Mouse (Mus musculus): ENCODE data around the gene Cd200r3. TPM values are rescaled to one million over a fixed set of nuclear protein-coding genes. Genes with fewer than 3 reads are reported as not detected.

Cd200r3 gene
- polyA plus RNA-seq, 1 experiment from 2014 or later, result 0.30 TPM

Other genes starting within 250 kb of the Cd200r3 start
- gene Nepro, start 219.4 kb upstream of the Cd200r3 start, polyA plus RNA-seq (2014; fragmentation: Nextera tagmentation; extraction: Ambion mirVana), result 5.3 and 6.0 TPM in 2 replicates
- 21.1 and 23.7 TPM in 2 replicates for gene Gtpbp8, start 197.3 kb upstream of the Cd200r3 start, polyA plus RNA-seq (2014; fragmentation: Nextera tagmentation; extraction: Ambion mirVana)
- 1.9 and 2.0 TPM in 2 replicates for gene Cd200r1, start 177.9 kb upstream of the Cd200r3 start, polyA plus RNA-seq (2014; fragmentation: Nextera tagmentation; extraction: Ambion mirVana)
- gene Cd200r4, start 131.9 kb upstream of the Cd200r3 start, polyA plus RNA-seq (2014; fragmentation: Nextera tagmentation; extraction: Ambion mirVana), result 0.12 and 0.15 TPM in 2 replicates
- gene Cd200r2, start 76.6 kb upstream of the Cd200r3 start, polyA plus RNA-seq (2014; fragmentation: Nextera tagmentation; extraction: Ambion mirVana), result 0.34 TPM in 1 of 2 replicates, not detected in the other
- gene Ccdc80, start 149.7 kb downstream of the Cd200r3 start, polyA plus RNA-seq (2014; fragmentation: Nextera tagmentation; extraction: Ambion mirVana), result 88.5 and 96.2 TPM in 2 replicates
- 18.0 and 19.8 TPM in 2 replicates for gene Slc35a5, start 215.0 kb downstream of the Cd200r3 start, polyA plus RNA-seq (2014; fragmentation: Nextera tagmentation; extraction: Ambion mirVana)
- gene Atg3, start 215.1 kb downstream of the Cd200r3 start, polyA plus RNA-seq (2014; fragmentation: Nextera tagmentation; extraction: Ambion mirVana), result 30.5 and 30.7 TPM in 2 replicates